ENCODE assay signal across 25 mouse cellular contexts in the genomic region with DNA sequence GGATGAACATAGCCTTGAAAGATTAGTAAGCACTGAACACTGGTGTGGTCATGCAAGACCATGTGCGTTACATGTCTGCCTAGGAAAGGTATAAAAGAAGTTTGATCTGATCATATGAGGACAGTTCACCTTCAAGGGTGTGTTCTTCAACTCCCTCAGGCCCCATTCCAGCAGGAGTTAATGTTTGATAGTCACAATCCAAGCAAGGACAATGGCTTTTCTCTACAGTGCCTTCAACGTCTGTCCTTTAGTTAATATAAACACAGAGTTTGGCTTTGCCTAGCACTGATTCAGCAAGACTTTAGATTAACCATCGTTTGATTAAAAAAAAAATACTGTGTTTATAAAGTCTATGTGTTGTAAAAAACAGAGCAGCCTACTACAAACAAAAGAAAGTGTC. TPM values are rescaled to one million over a fixed set of nuclear protein-coding genes. Genes with fewer than 3 reads are reported as not detected.
DNase-seq lines count a peak whose midpoint lies in the region; ATAC-seq and TF ChIP-seq lines count a peak whose summit lies in the region.
"Had no signal": no experiment of that assay in that cellular context is flagged by ENCODE, and none has a peak within 500 bp of the region (broad histone marks: within the 10 kb centered on the region; RNA-seq: fewer than 3 reads in every experiment).

No protein-coding gene starts in this region.

- H3K27ac ChIP-seq in stomach, embryonic 16.5 days (ENCODE audit: low read length): 0 out of 2 replicates have a peak overlapping the region, but pooled peaks have one; percentile 14
- no peak overlapping the region for H3K27ac ChIP-seq in stomach, postnatal 0 days (replicated peaks)
- peak overlapping the region; percentile 38; the same call in 1 of the 2 replicates for H3K27ac ChIP-seq in kidney, postnatal 0 days
- H3K27ac ChIP-seq: embryonic facial prominence, embryonic 12.5 days; heart, embryonic 10.5 days; hindbrain, postnatal 0 days; left cerebral cortex, adult 2 months; liver, embryonic 14.5 days; midbrain, embryonic 13.5 days had no signal

- no peak for ATAC-seq in stomach, embryonic 16.5 days (ENCODE audit: insufficient read depth, low FRiP score)
- no peak for ATAC-seq in stomach, postnatal 0 days (ENCODE audit: low FRiP score, low TSS enrichment)
- 0 out of 2 replicates have a peak, but pooled peaks have one; percentile 36 for ATAC-seq in kidney, postnatal 0 days (replicated peaks; ENCODE audit: low FRiP score, low read depth)
- ATAC-seq: hindbrain, postnatal 0 days; midbrain, embryonic 13.5 days had no signal

- no peak overlapping the region for H3K4me2 ChIP-seq in stomach, embryonic 16.5 days (ENCODE audit: low read depth, low read length)
- H3K4me2 ChIP-seq in stomach, postnatal 0 days (replicated peaks; ENCODE audit: low read depth): no peak overlapping the region
- no peak overlapping the region for H3K4me2 ChIP-seq in kidney, postnatal 0 days (ENCODE audit: low read length)
- H3K4me2 ChIP-seq: embryonic facial prominence, embryonic 12.5 days; midbrain, embryonic 13.5 days had no signal

- intact Hi-C loops in gastrocnemius, postnatal 14 days (cut with DNase I; ENCODE audit: low total_unique reads): no loop called here

- H3K27me3 ChIP-seq in stomach, embryonic 16.5 days (ENCODE audit: control insufficient read depth, insufficient read depth, low read length): no peaks in the 10 kb centered on the region
- H3K27me3 ChIP-seq in stomach, postnatal 0 days (ENCODE audit: control insufficient read depth, insufficient read depth, low read length): no peaks in the 10 kb centered on the region
- H3K27me3 ChIP-seq in kidney, postnatal 0 days (ENCODE audit: insufficient read depth, low read length): no peaks in the 10 kb centered on the region
- H3K27me3 ChIP-seq: CH12.LX; embryonic facial prominence, embryonic 12.5 days; midbrain, embryonic 13.5 days had no signal

- peaks cover 14% of the 10 kb centered on the region for H3K4me1 ChIP-seq in stomach, embryonic 16.5 days (ENCODE audit: control insufficient read depth, insufficient read depth, low read length)
- H3K4me1 ChIP-seq in stomach, postnatal 0 days (replicated peaks; ENCODE audit: control insufficient read depth, insufficient read depth): no peaks in the 10 kb centered on the region
- H3K4me1 ChIP-seq in kidney, postnatal 0 days (replicated peaks; ENCODE audit: insufficient read depth, low read length): peaks cover 9% of the 10 kb centered on the region
- H3K4me1 ChIP-seq: megakaryocyte, embryonic 14.5 days had no signal

- H3K9me3 ChIP-seq in stomach, embryonic 16.5 days (replicated peaks; ENCODE audit: control insufficient read depth, low read length): no peaks in the 10 kb centered on the region
- no peaks in the 10 kb centered on the region for H3K9me3 ChIP-seq in stomach, postnatal 0 days (ENCODE audit: control insufficient read depth, low read length)
- H3K9me3 ChIP-seq in kidney, postnatal 0 days (replicated peaks; ENCODE audit: low read length): no peaks in the 10 kb centered on the region
- H3K9me3 ChIP-seq: embryonic facial prominence, embryonic 12.5 days; G1E; heart, embryonic 10.5 days; megakaryocyte, embryonic 14.5 days; midbrain, embryonic 13.5 days had no signal

- no peak for TF ChIP-seq CTCF in stomach, postnatal 0 days (IDR thresholded peaks at IDR 0.05; ENCODE audit: low read depth)
- no peak for TF ChIP-seq CTCF in kidney, postnatal 0 days (IDR thresholded peaks at IDR 0.05; ENCODE audit: low read depth)

- H3K36me3 ChIP-seq in stomach, embryonic 16.5 days (ENCODE audit: control insufficient read depth, insufficient read depth, low read length): no peaks in the 10 kb centered on the region
- H3K36me3 ChIP-seq in stomach, postnatal 0 days (ENCODE audit: control insufficient read depth, insufficient read depth, low read length): no peaks in the 10 kb centered on the region
- no peaks in the 10 kb centered on the region for H3K36me3 ChIP-seq in kidney, postnatal 0 days (ENCODE audit: insufficient read depth, low read length)
- H3K36me3 ChIP-seq: embryonic facial prominence, embryonic 12.5 days; G1E; heart, embryonic 10.5 days; midbrain, embryonic 13.5 days had no signal

- TF ChIP-seq EP300 in stomach, postnatal 0 days (optimal IDR thresholded peaks at IDR 0.05): no peak

- no peak overlapping the region for H3K4me3 ChIP-seq in stomach, embryonic 16.5 days (replicated peaks; ENCODE audit: low read length)
- no peak overlapping the region for H3K4me3 ChIP-seq in stomach, postnatal 0 days (ENCODE audit: low read depth, low read length)
- H3K4me3 ChIP-seq in kidney, postnatal 0 days (replicated peaks; ENCODE audit: low read depth, low read length): no peak overlapping the region
- H3K4me3 ChIP-seq: embryonic facial prominence, embryonic 12.5 days; heart, embryonic 10.5 days; left cerebral cortex, adult 2 months; megakaryocyte, embryonic 14.5 days; midbrain, embryonic 13.5 days had no signal

- WGBS in stomach, embryonic 16.5 days: 40% methylated on average over 3 of the region's 3 CpGs
- 33% methylated on average over 3 of the region's 3 CpGs for WGBS in stomach, postnatal 0 days
- 31% methylated on average over 3 of the region's 3 CpGs for WGBS in kidney, postnatal 0 days

- DNase-seq in kidney, adult 18-20 months: peak; percentile 24
- no peak for DNase-seq in kidney, postnatal 10 days
- DNase-seq in stomach, postnatal 0 days (ENCODE audit: low spot score): no peak
- peak; percentile 39 for DNase-seq in kidney, postnatal 0 days (ENCODE audit: low spot score)
- no peak for DNase-seq in gastrocnemius, postnatal 14 days
- DNase-seq in cerebellum, postnatal 14 days: no peak
- DNase-seq: adrenal gland, postnatal 10 days; B cell, adult 2 months; cerebellum, adult 18-20 months; cerebellum, postnatal 25 days; lung, postnatal 14 days; right cerebral cortex, postnatal 25 days; spleen, adult 18-20 months; thymus, postnatal 14 days had no signal

- no peak overlapping the region for H3K9ac ChIP-seq in stomach, embryonic 16.5 days (ENCODE audit: low read length)
- H3K9ac ChIP-seq in stomach, postnatal 0 days (ENCODE audit: low read length): no peak overlapping the region
- H3K9ac ChIP-seq in kidney, postnatal 0 days (ENCODE audit: low read depth, low read length): no peak overlapping the region
- H3K9ac ChIP-seq: embryonic facial prominence, embryonic 12.5 days; liver, embryonic 14.5 days; midbrain, embryonic 13.5 days had no signal

RNA-seq across cellular contexts. Expression of gene Gpr88, which starts 49.4 kb away (rescaled TPM):
- polyA plus RNA-seq in stomach, embryonic 16.5 days (2015; fragmentation: Nextera tagmentation; extraction: Ambion mirVana): 0.94 and 1.3 TPM in 2 replicates
- 1.1 and 1.4 TPM in 2 replicates for polyA plus RNA-seq in stomach, postnatal 0 days (2015; fragmentation: Nextera tagmentation; extraction: Ambion mirVana)
- polyA plus RNA-seq in kidney, postnatal 0 days (2015; fragmentation: Nextera tagmentation; extraction: Ambion mirVana): 0.30 and 0.77 TPM in 2 replicates
- under 1 TPM; 0.23 to 0.69 TPM for total RNA-seq in gastrocnemius, postnatal 14 days (2021)
- total RNA-seq: CH12.LX; gastrocnemius, adult 18-20 months had no signal
- polyA plus RNA-seq: G1E had no signal

Comparison
In these comparisons a context has a peak if more than half of its experiments do, and no peak if none do; other contexts are left out.
1. DNase-seq: peak in kidney, adult 18-20 months (single experiment) and kidney, postnatal 0 days (single experiment); none in kidney, postnatal 10 days (single experiment), stomach, postnatal 0 days (single experiment), gastrocnemius, postnatal 14 days (single experiment) and cerebellum, postnatal 14 days (0 of 2).